Mouse (Mus musculus) midbrain, embryonic 14.5 days (tissue): ENCODE results near the gene Cdk14. TPM values are rescaled to one million over a fixed set of nuclear protein-coding genes. Genes with fewer than 3 reads are reported as not detected.
"Not testable (repeated sequence)": the region's sequence is repeated elsewhere in the genome, so short reads cannot be mapped to it uniquely, and the experiment has no call there.

ENCODE experiments used
- ATAC-seq: fragments of 200-750 bp; cut with Nextera tagmentation; 2 replicates; pipeline ENCODE4 v1.8.0; 2017; ENCODE audit warnings: moderate number of reproducible peaks, moderate library complexity; ENCODE audit not compliant: low FRiP score, low TSS enrichment
- DNase-seq: peaks from one replicate; pipeline ENCODE4 v3.0.0-alpha.2; 2015
- H3K27ac ChIP-seq: fragments of 300-500 bp; sonication (generic); replicated peaks from 2 replicates; pipeline ENCODE4 v1.5.1; 2014; ENCODE audit warnings: mild to moderate bottlenecking, low read depth, low read length, moderate library complexity
- H3K27me3 ChIP-seq: fragments of 300-500 bp; sonication (generic); 2 replicates; pipeline ENCODE4 v1.6.1; 2014; ENCODE audit warnings: low read length, control low read depth, mixed read lengths; ENCODE audit not compliant: control insufficient read depth, insufficient read depth
- H3K36me3 ChIP-seq: fragments of 300-500 bp; sonication (generic); 2 replicates; pipeline ENCODE4 v1.6.1; 2014; ENCODE audit warnings: low read length, control low read depth; ENCODE audit not compliant: control insufficient read depth, insufficient read depth
- H3K4me1 ChIP-seq: fragments of 300-500 bp; sonication (generic); 2 replicates; pipeline ENCODE4 v1.6.1; 2014; ENCODE audit warnings: mild to moderate bottlenecking, antibody characterized with exemption, low read length, control low read depth; ENCODE audit not compliant: control insufficient read depth, insufficient read depth
- H3K4me2 ChIP-seq: fragments of 300-500 bp; sonication (generic); 2 replicates; pipeline ENCODE4 v1.6.1; 2014; ENCODE audit warnings: mild to moderate bottlenecking, low read length, moderate library complexity
- H3K4me3 ChIP-seq: fragments of 300-500 bp; sonication (generic); replicated peaks from 2 replicates; pipeline ENCODE4 v1.5.1; 2014; ENCODE audit warnings: low read depth, low read length
- H3K9ac ChIP-seq: fragments of 300-500 bp; sonication (generic); replicated peaks from 2 replicates; pipeline ENCODE4 v1.6.1; 2014; ENCODE audit warnings: mild to moderate bottlenecking, low read length, moderate library complexity
- H3K9me3 ChIP-seq: fragments of 300-500 bp; sonication (generic); 2 replicates; pipeline ENCODE4 v1.6.1; 2016; ENCODE audit warnings: low read length, control low read depth, mixed read lengths; ENCODE audit not compliant: control insufficient read depth
- WGBS: fragments of 180-500 bp; shearing (Covaris S2); extraction: QIAGEN DNeasy Blood & Tissue Kit; methylation state at CpG from one replicate; pipeline ENCODE4 v1.1.7; 2014; 5-methylcytosine and 5-hydroxymethylcytosine counted together
- polyA plus RNA-seq: library from polyadenylated mRNA; unstranded; fragments of >200 nt; fragmentation: Nextera tagmentation; extraction: Ambion mirVana; gene quantifications from 2 replicates; pipeline ENCODE4 v1.2.1, GENCODE M21; 2014

Gene Cdk14
- polyA plus RNA-seq, 1 experiment from 2014 or later = 54.0 TPM

DNA sequence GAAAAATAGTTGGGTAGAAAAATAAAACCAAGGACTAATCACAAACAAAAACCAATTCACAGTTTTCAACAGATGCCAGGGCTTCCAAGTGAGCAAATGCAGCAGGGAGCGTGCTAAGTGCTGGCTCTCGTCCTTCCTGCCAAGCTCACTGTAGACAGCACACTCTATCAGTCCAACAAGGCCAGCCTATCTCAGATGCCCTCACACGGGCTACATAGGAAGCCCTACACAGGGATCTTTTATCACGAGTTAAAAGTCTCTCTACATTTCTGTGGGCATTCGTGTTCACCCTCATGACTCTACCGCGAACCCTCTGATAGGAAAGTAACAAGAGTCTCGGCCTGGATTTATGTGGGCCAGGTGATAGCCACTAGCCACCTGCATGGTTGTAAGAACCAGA, 78.5 kb downstream of the Cdk14 start:
- DNase-seq (no peak), ATAC-seq (no peak)
- H3K4me1 ChIP-seq = peaks cover 18% of the 10 kb centered on the region
- no peaks in the 10 kb centered on the region for H3K36me3 ChIP-seq
- no peak overlapping the region for H3K9ac ChIP-seq
- H3K27me3 ChIP-seq = no peaks in the 10 kb centered on the region
- H3K4me2 ChIP-seq = no peak overlapping the region
- H3K9me3 ChIP-seq = no peaks in the 10 kb centered on the region
- 85% methylated on average over 8 of the region's 8 CpGs for WGBS
- peak overlapping the region; percentile 81 for H3K27ac ChIP-seq
- no peak overlapping the region for H3K4me3 ChIP-seq

DNA sequence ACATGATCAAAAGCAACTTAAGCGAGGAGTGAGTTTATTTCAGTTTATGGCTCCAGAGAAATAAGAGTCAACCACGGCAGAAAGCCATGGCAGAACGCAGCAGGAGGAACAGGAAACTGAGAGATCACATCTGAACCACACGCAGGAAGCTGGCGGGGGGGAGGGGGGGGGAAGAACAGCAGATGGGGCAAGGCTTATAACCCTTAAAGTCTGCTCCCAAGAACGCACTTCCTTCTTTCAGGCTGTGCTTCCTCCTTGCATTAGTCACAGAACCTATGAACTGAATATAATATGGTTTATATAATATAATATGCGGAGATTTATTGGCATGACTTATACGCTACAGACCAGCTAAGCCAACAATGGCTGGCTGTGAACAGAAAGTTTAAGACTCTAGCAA, 86.2 kb downstream of the Cdk14 start:
- DNase-seq = no peak
- H3K27me3 ChIP-seq = no peaks in the 10 kb centered on the region
- no peak overlapping the region for H3K27ac ChIP-seq
- 95% methylated on average over 8 of the region's 8 CpGs for WGBS
- H3K36me3 ChIP-seq = no peaks in the 10 kb centered on the region
- H3K9me3 ChIP-seq = no peaks in the 10 kb centered on the region
- no peak overlapping the region for H3K9ac ChIP-seq
- H3K4me2 ChIP-seq = no peak overlapping the region
- no peak for ATAC-seq
- no peak overlapping the region for H3K4me3 ChIP-seq
- H3K4me1 ChIP-seq = no peaks in the 10 kb centered on the region

DNA sequence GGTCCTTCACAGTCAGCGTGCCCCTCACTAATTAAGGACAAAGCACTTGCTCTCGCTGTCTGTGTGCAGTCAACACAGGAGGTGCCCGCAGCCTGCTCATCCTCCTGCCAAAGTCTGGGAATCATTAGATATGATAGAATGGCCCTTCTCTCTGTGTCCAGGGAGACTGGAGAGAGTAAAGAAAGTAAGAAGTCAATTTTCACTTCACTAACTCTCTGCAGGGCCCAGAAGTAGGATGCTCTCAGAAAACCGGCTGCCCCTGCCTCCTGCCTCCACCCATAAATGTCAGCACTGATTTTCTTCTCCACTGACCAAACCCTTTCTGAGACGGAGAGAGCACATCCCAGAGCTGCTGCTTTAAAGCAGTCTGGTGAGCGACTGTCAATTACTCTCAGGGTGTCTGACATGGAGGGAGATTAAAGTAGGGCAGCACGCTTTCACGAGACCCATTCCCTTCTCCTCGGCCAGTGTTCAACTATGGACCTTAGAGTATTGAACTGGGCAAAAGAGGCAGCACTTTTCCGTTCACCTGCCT, 89.1 kb downstream of the Cdk14 start:
- Histone ChIP-seq H3K27me3 (no peaks in the 10 kb centered on the region), H3K36me3 (no peaks in the 10 kb centered on the region), H3K4me2 (no peak overlapping the region), H3K4me3 (no peak overlapping the region), H3K27ac (no peak overlapping the region), H3K9ac (no peak overlapping the region), H3K4me1 (no peaks in the 10 kb centered on the region), H3K9me3 (no peaks in the 10 kb centered on the region)
- DNase-seq (no peak), ATAC-seq (no peak)
- WGBS = 62% methylated on average over 10 of the region's 10 CpGs

DNA sequence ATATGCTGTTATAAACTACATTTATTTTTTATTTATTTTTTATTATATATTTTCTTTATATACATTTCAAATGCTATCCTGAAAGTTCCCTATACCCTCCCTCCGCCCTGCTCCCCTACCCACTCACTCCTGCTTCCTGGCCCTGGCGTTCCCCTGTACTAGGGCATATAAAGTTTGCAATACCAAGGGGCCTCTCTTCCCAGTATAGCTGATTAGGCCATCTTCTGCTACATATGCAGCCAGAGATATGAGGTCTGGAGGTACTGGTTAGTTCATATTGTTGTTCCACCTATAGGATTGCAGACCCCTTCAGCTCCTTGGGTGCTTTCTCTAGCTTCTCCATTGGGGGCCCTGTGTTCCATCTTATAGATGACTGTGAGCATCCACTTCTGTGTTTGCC, 91.1 kb downstream of the Cdk14 start:
- not testable (repeated sequence) for DNase-seq, H3K4me1 ChIP-seq, H3K9me3 ChIP-seq, H3K4me2 ChIP-seq, H3K4me3 ChIP-seq, H3K27me3 ChIP-seq, H3K9ac ChIP-seq, H3K27ac ChIP-seq, H3K36me3 ChIP-seq, ATAC-seq
- WGBS = 94% methylated on average over 2 of the region's 2 CpGs

DNA sequence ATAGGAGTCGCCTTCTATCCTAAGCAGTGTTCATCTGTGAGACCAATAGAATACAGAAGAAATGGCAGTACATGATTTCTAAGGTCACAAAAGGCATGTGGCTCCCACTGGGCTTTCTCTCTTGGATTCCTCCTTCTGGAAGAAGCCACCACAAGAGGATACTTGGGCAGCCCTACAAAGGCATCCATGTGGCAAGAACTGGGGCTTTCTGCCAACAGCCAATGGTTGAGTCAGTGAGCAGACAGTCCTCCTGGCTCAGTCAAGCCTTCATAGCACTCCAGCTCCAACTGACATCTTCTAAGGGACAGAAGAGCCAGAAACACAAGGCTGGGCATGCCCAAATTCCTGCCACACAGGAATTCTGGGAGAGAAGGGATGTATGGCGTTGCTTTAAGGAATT, 93.4 kb downstream of the Cdk14 start:
- no peak for DNase-seq
- H3K4me2 ChIP-seq = no peak overlapping the region
- H3K9me3 ChIP-seq = no peaks in the 10 kb centered on the region
- WGBS = 99% methylated on average over 2 of the region's 2 CpGs
- ATAC-seq = no peak
- H3K9ac ChIP-seq = no peak overlapping the region
- H3K4me3 ChIP-seq = no peak overlapping the region
- H3K36me3 ChIP-seq = no peaks in the 10 kb centered on the region
- H3K27me3 ChIP-seq = no peaks in the 10 kb centered on the region
- no peak overlapping the region for H3K27ac ChIP-seq
- no peaks in the 10 kb centered on the region for H3K4me1 ChIP-seq

DNA sequence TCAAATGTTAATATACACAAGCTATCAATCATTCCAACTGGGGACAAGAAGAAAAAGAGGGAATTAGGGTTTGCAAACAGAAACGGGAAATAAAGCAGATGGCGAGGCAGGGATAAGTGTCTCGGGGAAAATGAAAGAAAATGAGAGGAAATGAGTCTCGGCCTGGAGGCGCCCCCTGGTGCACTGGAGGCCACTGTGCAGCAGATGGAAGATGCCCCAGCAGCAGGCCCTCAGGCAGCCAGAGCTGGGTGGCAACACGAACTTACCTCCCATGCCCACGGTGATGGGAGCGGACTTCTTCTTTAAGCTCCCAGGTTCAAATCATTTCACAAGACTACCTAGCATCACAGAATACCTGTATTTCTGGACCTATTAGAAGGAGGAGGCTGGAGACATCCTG, 97.4 kb downstream of the Cdk14 start:
- Histone ChIP-seq H3K27me3 (no peaks in the 10 kb centered on the region), H3K4me1 (no peaks in the 10 kb centered on the region), H3K4me3 (no peak overlapping the region), H3K4me2 (no peak overlapping the region), H3K9me3 (no peaks in the 10 kb centered on the region), H3K27ac (no peak overlapping the region), H3K9ac (no peak overlapping the region), H3K36me3 (no peaks in the 10 kb centered on the region)
- DNase-seq = no peak
- WGBS = 90% methylated on average over 8 of the region's 8 CpGs
- no peak for ATAC-seq

DNA sequence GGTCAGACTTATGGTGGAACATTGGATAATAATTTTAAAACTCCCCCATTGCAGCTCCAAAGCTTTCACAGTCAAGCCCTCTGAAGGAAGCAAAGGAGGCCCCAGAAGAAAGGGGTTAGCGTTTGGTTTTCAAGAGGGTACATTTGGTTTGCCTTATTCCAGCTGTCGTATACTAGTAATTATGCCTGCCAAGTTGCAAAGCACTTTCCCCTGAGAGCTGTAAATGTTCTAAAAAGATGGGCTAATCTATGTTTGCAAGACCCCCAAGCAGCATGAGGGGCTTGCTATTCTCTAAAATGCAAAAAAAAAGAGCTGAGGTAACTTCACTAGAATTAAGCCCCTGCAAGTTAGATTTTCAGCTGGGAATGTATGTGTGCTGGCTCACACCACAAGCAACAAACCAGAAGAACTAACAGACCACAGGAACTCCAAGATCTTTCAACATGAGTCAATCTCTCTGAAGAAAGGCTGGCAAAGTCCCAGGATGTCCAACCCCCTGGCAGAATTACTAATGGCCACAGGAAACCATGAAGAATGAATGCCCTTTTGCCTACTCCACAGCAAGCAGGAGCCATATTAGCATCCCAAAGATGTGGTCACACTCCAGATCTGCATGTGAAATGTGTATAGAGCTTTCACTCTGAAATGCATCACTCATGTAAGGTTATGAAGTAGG, 99.5 kb downstream of the Cdk14 start:
- 73% methylated on average over 2 of the region's 2 CpGs for WGBS
- ATAC-seq = no peak
- no peak overlapping the region for H3K4me2 ChIP-seq
- H3K27me3 ChIP-seq = no peaks in the 10 kb centered on the region
- H3K27ac ChIP-seq = no peak overlapping the region
- peak; percentile 48 for DNase-seq
- H3K9me3 ChIP-seq = no peaks in the 10 kb centered on the region
- H3K9ac ChIP-seq = no peak overlapping the region
- no peaks in the 10 kb centered on the region for H3K36me3 ChIP-seq
- H3K4me1 ChIP-seq = no peaks in the 10 kb centered on the region
- no peak overlapping the region for H3K4me3 ChIP-seq

DNA sequence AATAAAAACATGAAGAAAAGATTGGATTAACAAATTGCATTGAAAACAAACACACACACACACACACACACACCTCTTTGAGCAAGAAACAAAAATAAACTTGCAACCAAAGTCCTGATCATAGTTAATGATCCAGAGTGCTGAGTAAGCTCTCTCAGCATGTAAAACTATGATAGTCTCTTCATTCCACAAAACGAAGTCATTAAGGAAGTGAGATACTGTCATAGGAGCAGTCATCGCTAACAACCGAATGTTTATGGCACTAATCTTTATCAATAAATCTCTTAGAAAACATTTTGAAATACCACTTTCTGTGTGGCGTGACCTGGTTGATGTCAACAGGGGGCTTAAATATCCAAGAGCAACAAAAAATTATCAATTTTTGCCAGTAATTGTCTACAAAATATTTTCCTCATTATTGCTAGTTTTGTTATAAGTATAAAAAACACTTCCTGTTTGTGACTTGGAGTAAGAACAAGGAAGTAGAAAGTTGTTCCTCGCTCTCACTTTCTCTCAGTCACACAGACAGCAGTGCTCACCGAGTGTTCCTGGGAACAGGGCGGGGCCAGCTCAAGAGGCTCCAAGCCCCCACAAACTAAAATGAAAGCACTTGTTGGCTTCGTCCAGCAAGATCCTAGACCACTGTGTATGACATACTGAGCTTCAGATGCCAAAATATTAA, 100.1 kb downstream of the Cdk14 start:
- no peak overlapping the region for H3K4me2 ChIP-seq
- ATAC-seq = no peak
- H3K27ac ChIP-seq = no peak overlapping the region
- no peaks in the 10 kb centered on the region for H3K27me3 ChIP-seq
- no peaks in the 10 kb centered on the region for H3K9me3 ChIP-seq
- H3K9ac ChIP-seq = no peak overlapping the region
- 92% methylated on average over 8 of the region's 8 CpGs for WGBS
- DNase-seq = no peak
- no peaks in the 10 kb centered on the region for H3K4me1 ChIP-seq
- H3K4me3 ChIP-seq = no peak overlapping the region
- no peaks in the 10 kb centered on the region for H3K36me3 ChIP-seq

DNA sequence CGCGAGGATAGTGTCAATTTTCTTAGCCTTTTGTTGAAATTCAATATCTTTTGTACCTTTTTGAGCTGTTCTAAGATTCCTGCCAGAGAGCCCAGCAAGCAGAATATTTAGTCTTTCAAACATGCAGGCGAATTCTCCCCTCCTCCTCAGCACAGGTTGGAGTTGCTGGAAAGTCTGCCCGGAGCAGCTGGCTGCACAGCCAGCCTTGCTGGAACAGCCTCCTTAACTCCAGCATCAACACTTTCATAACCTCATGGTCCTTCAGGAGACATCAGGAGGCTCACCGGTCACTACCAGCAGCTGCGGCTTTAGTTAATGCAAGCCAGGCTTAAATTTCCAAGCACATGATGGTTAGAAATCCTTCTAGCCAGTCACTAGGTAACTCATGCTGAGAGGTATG, 105.8 kb downstream of the Cdk14 start:
- Histone ChIP-seq H3K9ac (no peak overlapping the region), H3K4me3 (no peak overlapping the region), H3K27ac (no peak overlapping the region), H3K27me3 (no peaks in the 10 kb centered on the region), H3K4me2 (no peak overlapping the region), H3K9me3 (no peaks in the 10 kb centered on the region), H3K36me3 (no peaks in the 10 kb centered on the region), H3K4me1 (0 out of 2 replicates have a peak, but pooled peaks cover 6% of the 10 kb centered on the region)
- WGBS = 81% methylated on average over 6 of the region's 6 CpGs
- no peak for DNase-seq
- no peak for ATAC-seq
